Mouse (Mus musculus): ENCODE results near the gene Gucy2d. TPM values are rescaled to one million over a fixed set of nuclear protein-coding genes. Genes with fewer than 3 reads are reported as not detected.

The Gucy2d gene
- polyA plus RNA-seq, 1 experiment, result 8.7 TPM

GRCm38 (mm10) chr7:98483268-98483607 is 43.0 kb downstream of the Gucy2d start:
- H3K27me3 ChIP-seq (ENCODE audit: control insufficient read depth, insufficient read depth, low read length), result no peaks in the 10 kb centered on the region
- no peak for TF ChIP-seq CTCF (IDR thresholded peaks at IDR 0.05; ENCODE audit: control insufficient read depth, insufficient read depth, insufficient replicate concordance, low read depth, low read length)
- no peak for TF ChIP-seq POLR2A (IDR thresholded peaks at IDR 0.05; ENCODE audit: control insufficient read depth, low read depth, low read length)
- H3K36me3 ChIP-seq (ENCODE audit: control insufficient read depth, insufficient read depth, low read length), result no peaks in the 10 kb centered on the region
- H3K27ac ChIP-seq (ENCODE audit: control insufficient read depth, insufficient read depth, low read depth, low read length), result no peak overlapping the region
- no peaks in the 10 kb centered on the region for H3K4me1 ChIP-seq (ENCODE audit: control insufficient read depth, insufficient read depth, low read length)
- no peak overlapping the region for H3K4me3 ChIP-seq (ENCODE audit: control insufficient read depth, low read depth, low read length)

GRCm38 (mm10) chr7:98484878-98485277 is 44.7 kb downstream of the Gucy2d start:
- H3K36me3 ChIP-seq (ENCODE audit: control insufficient read depth, insufficient read depth, low read length), result no peaks in the 10 kb centered on the region
- H3K27me3 ChIP-seq (ENCODE audit: control insufficient read depth, insufficient read depth, low read length), result no peaks in the 10 kb centered on the region
- no peak for TF ChIP-seq CTCF (IDR thresholded peaks at IDR 0.05; ENCODE audit: control insufficient read depth, insufficient read depth, insufficient replicate concordance, low read depth, low read length)
- no peak overlapping the region for H3K27ac ChIP-seq (ENCODE audit: control insufficient read depth, insufficient read depth, low read depth, low read length)
- no peak overlapping the region for H3K4me3 ChIP-seq (ENCODE audit: control insufficient read depth, low read depth, low read length)
- peaks cover 5% of the 10 kb centered on the region for H3K4me1 ChIP-seq (ENCODE audit: control insufficient read depth, insufficient read depth, low read length)

- no peak overlapping the region for H3K4me3 ChIP-seq (ENCODE audit: control insufficient read depth, low read depth, low read length)
- H3K4me1 ChIP-seq (ENCODE audit: control insufficient read depth, insufficient read depth, low read length), result peaks cover 8% of the 10 kb centered on the region
- H3K27ac ChIP-seq (ENCODE audit: control insufficient read depth, insufficient read depth, low read depth, low read length), result no peak overlapping the region
- H3K27me3 ChIP-seq (ENCODE audit: control insufficient read depth, insufficient read depth, low read length), result no peaks in the 10 kb centered on the region
- TF ChIP-seq CTCF (IDR thresholded peaks at IDR 0.05; ENCODE audit: control insufficient read depth, insufficient read depth, insufficient replicate concordance, low read depth, low read length) (no peak), POLR2A (IDR thresholded peaks at IDR 0.05; ENCODE audit: control insufficient read depth, low read depth, low read length) (no peak)
- no peaks in the 10 kb centered on the region for H3K36me3 ChIP-seq (ENCODE audit: control insufficient read depth, insufficient read depth, low read length)
Measured at GRCm38 (mm10) chr7:98485508-98485907, 45.3 kb downstream of the Gucy2d start.

- no peaks in the 10 kb centered on the region; the same call in 1 of the 2 replicates for H3K27me3 ChIP-seq (ENCODE audit: control insufficient read depth, insufficient read depth, low read length)
- TF ChIP-seq CTCF (IDR thresholded peaks at IDR 0.05; ENCODE audit: control insufficient read depth, insufficient read depth, insufficient replicate concordance, low read depth, low read length) (no peak), POLR2A (IDR thresholded peaks at IDR 0.05; ENCODE audit: control insufficient read depth, low read depth, low read length) (no peak)
- H3K4me1 ChIP-seq (ENCODE audit: control insufficient read depth, insufficient read depth, low read length), result peaks cover 8% of the 10 kb centered on the region
- no peak overlapping the region for H3K4me3 ChIP-seq (ENCODE audit: control insufficient read depth, low read depth, low read length)
- H3K36me3 ChIP-seq (ENCODE audit: control insufficient read depth, insufficient read depth, low read length), result no peaks in the 10 kb centered on the region
- no peak overlapping the region for H3K27ac ChIP-seq (ENCODE audit: control insufficient read depth, insufficient read depth, low read depth, low read length)
Measured at GRCm38 (mm10) chr7:98486471-98486917, 46.3 kb downstream of the Gucy2d start.

- Histone ChIP-seq H3K4me1 (ENCODE audit: control insufficient read depth, insufficient read depth, low read length) (peaks cover 8% of the 10 kb centered on the region), H3K27me3 (ENCODE audit: control insufficient read depth, insufficient read depth, low read length) (no peaks in the 10 kb centered on the region; the same call in 1 of the 2 replicates), H3K4me3 (ENCODE audit: control insufficient read depth, low read depth, low read length) (no peak overlapping the region)
Measured at GRCm38 (mm10) chr7:98487202-98487980, 47.2 kb downstream of the Gucy2d start.

GRCm38 (mm10) chr7:98488398-98489130 is 48.3 kb downstream of the Gucy2d start:
- no peak overlapping the region for H3K27ac ChIP-seq (ENCODE audit: control insufficient read depth, insufficient read depth, low read depth, low read length)

More at GRCm38 (mm10) chr7:98487202-98487980, 47.2 kb downstream of the Gucy2d start:
- no peaks in the 10 kb centered on the region for H3K36me3 ChIP-seq (ENCODE audit: control insufficient read depth, insufficient read depth, low read length)
- TF ChIP-seq POLR2A (IDR thresholded peaks at IDR 0.05; ENCODE audit: control insufficient read depth, low read depth, low read length) (no peak), CTCF (IDR thresholded peaks at IDR 0.05; ENCODE audit: control insufficient read depth, insufficient read depth, insufficient replicate concordance, low read depth, low read length) (no peak)
- no peak overlapping the region for H3K27ac ChIP-seq (ENCODE audit: control insufficient read depth, insufficient read depth, low read depth, low read length)

GRCm38 (mm10) chr7:98489131-98489530 is 48.9 kb downstream of the Gucy2d start, which contains the start of gene Lrrc32:
Lrrc32 (plus strand) TSS chr7:98489283.
- TF ChIP-seq POLR2A (IDR thresholded peaks at IDR 0.05; ENCODE audit: control insufficient read depth, low read depth, low read length) (no peak), CTCF (IDR thresholded peaks at IDR 0.05; ENCODE audit: control insufficient read depth, insufficient read depth, insufficient replicate concordance, low read depth, low read length) (no peak)
- peak within 1 kb of the TSS; percentile 52 for H3K4me3 ChIP-seq (ENCODE audit: control insufficient read depth, low read depth, low read length)
- peaks cover 8% of the 10 kb centered on the region for H3K4me1 ChIP-seq (ENCODE audit: control insufficient read depth, insufficient read depth, low read length)
- no peak within 1 kb of the TSS for H3K27ac ChIP-seq (ENCODE audit: control insufficient read depth, insufficient read depth, low read depth, low read length)
- H3K36me3 ChIP-seq (ENCODE audit: control insufficient read depth, insufficient read depth, low read length), result no peaks in the 10 kb centered on the region
- H3K27me3 ChIP-seq (ENCODE audit: control insufficient read depth, insufficient read depth, low read length), result no peaks in the 10 kb centered on the region; the same call in 1 of the 2 replicates

More at GRCm38 (mm10) chr7:98488398-98489130, 48.3 kb downstream of the Gucy2d start:
- peaks cover 8% of the 10 kb centered on the region for H3K4me1 ChIP-seq (ENCODE audit: control insufficient read depth, insufficient read depth, low read length)
- H3K4me3 ChIP-seq (ENCODE audit: control insufficient read depth, low read depth, low read length), result no peak overlapping the region
- no peaks in the 10 kb centered on the region; the same call in 1 of the 2 replicates for H3K27me3 ChIP-seq (ENCODE audit: control insufficient read depth, insufficient read depth, low read length)
- TF ChIP-seq POLR2A (IDR thresholded peaks at IDR 0.05; ENCODE audit: control insufficient read depth, low read depth, low read length) (no peak), CTCF (IDR thresholded peaks at IDR 0.05; ENCODE audit: control insufficient read depth, insufficient read depth, insufficient replicate concordance, low read depth, low read length) (no peak)
- no peaks in the 10 kb centered on the region for H3K36me3 ChIP-seq (ENCODE audit: control insufficient read depth, insufficient read depth, low read length)
